Mouse (Mus musculus): Measurements from ENCODE around the gene Fam219a. TPM values are rescaled to one million over a fixed set of nuclear protein-coding genes. Genes with fewer than 3 reads are reported as not detected.

Gene Fam219a
- 2.9 TPM in 2 replicates for total RNA-seq (2012; rRNA removed)

DNA sequence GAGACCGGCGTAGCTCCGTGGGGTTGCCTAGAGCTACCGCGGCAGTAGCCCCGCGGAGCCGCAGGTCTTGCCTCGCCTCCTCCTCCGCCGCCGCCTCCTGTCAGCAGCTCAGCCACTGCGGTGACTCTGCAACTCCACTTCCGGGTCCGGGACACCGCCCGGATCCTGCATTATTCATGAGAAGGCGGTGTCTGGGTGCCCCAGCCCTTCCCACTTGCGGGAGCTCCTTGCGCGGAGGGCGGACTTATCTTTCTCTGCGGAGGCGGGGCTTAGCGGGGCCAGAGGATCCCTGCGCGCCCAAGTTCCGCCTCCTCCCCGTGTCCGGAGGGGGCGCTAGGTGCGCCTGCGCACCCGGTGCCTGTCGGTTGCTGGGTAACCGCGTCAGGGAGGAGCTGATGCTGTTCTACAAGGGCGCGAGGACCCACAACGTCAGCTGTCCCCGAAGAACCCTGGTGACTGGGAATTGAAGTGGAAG, at the start of gene Fam219a, which contains the start of gene Dnaic1:
Fam219a (minus strand) TSS at position 128 of the 475 bp plus-strand sequence.
Dnaic1 (plus strand) TSS at position 365 of the 475 bp plus-strand sequence.
- Histone ChIP-seq H3K36me3 (ENCODE audit: control insufficient read depth, insufficient read depth, low read length, poor library complexity, severe bottlenecking) (no peaks in the 10 kb centered on the region), H3K27ac (ENCODE audit: insufficient read depth, low read depth, low read length, poor library complexity, severe bottlenecking) (no peak within 1 kb of the TSS), H3K9ac (ENCODE audit: insufficient read depth, low read depth, low read length, poor library complexity, severe bottlenecking) (peak within 1 kb of the TSS; percentile 73), H3K4me1 (ENCODE audit: control insufficient read depth in 2 of 2, insufficient read depth in 2 of 2, low read length in 2 of 2, poor library complexity in 1 of 2) (peaks cover 0 to 5% of the 10 kb centered on the region in 2 experiments; a peak in 1 of 4 replicates), H3K4me3 (ENCODE audit: insufficient read depth in 1 of 2, low read depth in 1 of 2, low read length in 2 of 2, poor library complexity in 1 of 2, severe bottlenecking in 1 of 2) (peak within 1 kb of the TSS; percentile 81 to 84), H3K9me3 (ENCODE audit: control insufficient read depth, insufficient read depth, low read depth, low read length) (no peaks in the 10 kb centered on the region)
- TF ChIP-seq HCFC1 (IDR thresholded peaks at IDR 0.05; ENCODE audit: borderline replicate concordance, insufficient read depth, low read length) = peak; percentile 23; the same call in 1 of the 2 replicates
- TF ChIP-seq MAFK (IDR thresholded peaks at IDR 0.05; ENCODE audit: insufficient read depth, low read depth, low read length) = peak; percentile 79
- TF ChIP-seq ZC3H11A (IDR thresholded peaks at IDR 0.05; ENCODE audit: borderline replicate concordance, low read depth, low read length) = no peak
- no peak for TF ChIP-seq CHD2 (IDR thresholded peaks at IDR 0.05; ENCODE audit: low read depth, low read length)
- peak; percentile 15; the same call in 1 of the 2 replicates for TF ChIP-seq ZNF384 (IDR thresholded peaks at IDR 0.05; ENCODE audit: low read depth, low read length)
- DNase-seq (ENCODE audit: low read depth, low spot score) = peak; percentile 99
- in situ Hi-C loops (cut with MboI; ENCODE audit: low sequenced_read_pairs in 2 of 2, unreplicated experiment in 2 of 2) = loop anchor here in 1 of 2 experiments (25.0 kb wide), 1 partner anchor 143 kb away; the partner anchor contains the start of genes Dctn3 and Rpp25l

DNA sequence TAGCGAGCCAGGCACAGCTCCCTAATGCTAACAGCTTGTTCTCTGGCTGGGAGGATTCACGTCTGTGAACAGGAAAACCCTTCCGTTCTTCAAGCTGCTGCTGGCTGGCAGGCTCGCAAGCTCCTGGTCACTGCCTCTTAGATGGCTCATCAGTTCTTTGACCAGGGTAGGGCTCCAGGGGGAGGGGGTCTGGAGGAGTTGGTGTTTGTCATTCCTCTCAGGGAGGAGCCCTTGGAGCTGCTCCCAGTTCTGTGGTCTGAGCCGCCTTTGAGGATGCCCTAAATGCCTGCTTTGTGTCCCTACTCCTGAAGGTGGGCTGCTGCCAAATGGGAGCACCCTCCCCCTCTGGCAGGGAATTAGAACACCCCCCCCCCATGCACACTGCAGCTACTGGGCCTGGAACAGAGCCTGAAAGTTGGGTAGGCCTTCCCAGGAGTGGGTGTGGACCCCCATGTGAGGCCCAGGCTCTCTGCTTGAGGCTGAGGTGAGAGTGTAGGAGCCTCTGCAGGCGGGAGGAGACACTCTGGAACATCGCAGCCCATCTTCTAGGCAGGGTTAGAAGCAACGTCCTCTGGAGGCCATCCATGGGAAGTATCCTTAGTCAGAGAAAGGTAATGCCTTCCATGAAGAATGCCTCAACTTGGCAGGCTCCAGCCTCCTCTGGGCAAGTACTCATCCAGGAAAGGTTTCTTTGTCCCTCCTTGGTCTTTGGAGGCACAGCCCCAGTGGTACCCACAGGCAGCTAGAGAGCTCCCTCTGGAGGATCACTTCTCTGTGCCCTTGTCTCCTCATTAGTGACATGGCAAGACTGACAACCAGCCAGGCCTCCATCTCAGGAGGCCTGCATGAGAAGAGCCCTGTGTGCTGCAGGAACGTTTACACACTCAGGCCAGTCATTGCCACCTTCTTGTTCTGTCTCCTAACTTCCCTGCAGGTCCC, 46.6 kb upstream of the Fam219a start:
- DNase-seq (ENCODE audit: low read depth, low spot score) = no peak
- no peak overlapping the region for H3K4me3 ChIP-seq (ENCODE audit: insufficient read depth in 1 of 2, low read depth in 1 of 2, low read length in 2 of 2, poor library complexity in 1 of 2, severe bottlenecking in 1 of 2)
- H3K4me1 ChIP-seq (ENCODE audit: control insufficient read depth in 2 of 2, insufficient read depth in 2 of 2, low read length in 2 of 2, poor library complexity in 1 of 2) = no peaks in the 10 kb centered on the region
- no peak for TF ChIP-seq ZNF384 (IDR thresholded peaks at IDR 0.05; ENCODE audit: low read depth, low read length)
- TF ChIP-seq MAFK (IDR thresholded peaks at IDR 0.05; ENCODE audit: insufficient read depth, low read depth, low read length) = no peak
- TF ChIP-seq CHD2 (IDR thresholded peaks at IDR 0.05; ENCODE audit: low read depth, low read length) = no peak
- no peak for TF ChIP-seq HCFC1 (IDR thresholded peaks at IDR 0.05; ENCODE audit: borderline replicate concordance, insufficient read depth, low read length)
- TF ChIP-seq ZC3H11A (IDR thresholded peaks at IDR 0.05; ENCODE audit: borderline replicate concordance, low read depth, low read length) = no peak
- H3K36me3 ChIP-seq (ENCODE audit: control insufficient read depth, insufficient read depth, low read length, poor library complexity, severe bottlenecking) = no peaks in the 10 kb centered on the region
- in situ Hi-C loops (cut with MboI; ENCODE audit: low sequenced_read_pairs in 2 of 2, unreplicated experiment in 2 of 2) = no loop called here
- H3K9ac ChIP-seq (ENCODE audit: insufficient read depth, low read depth, low read length, poor library complexity, severe bottlenecking) = no peak overlapping the region
- H3K27ac ChIP-seq (ENCODE audit: insufficient read depth, low read depth, low read length, poor library complexity, severe bottlenecking) = no peak overlapping the region
- H3K9me3 ChIP-seq (ENCODE audit: control insufficient read depth, insufficient read depth, low read depth, low read length) = no peaks in the 10 kb centered on the region

DNA sequence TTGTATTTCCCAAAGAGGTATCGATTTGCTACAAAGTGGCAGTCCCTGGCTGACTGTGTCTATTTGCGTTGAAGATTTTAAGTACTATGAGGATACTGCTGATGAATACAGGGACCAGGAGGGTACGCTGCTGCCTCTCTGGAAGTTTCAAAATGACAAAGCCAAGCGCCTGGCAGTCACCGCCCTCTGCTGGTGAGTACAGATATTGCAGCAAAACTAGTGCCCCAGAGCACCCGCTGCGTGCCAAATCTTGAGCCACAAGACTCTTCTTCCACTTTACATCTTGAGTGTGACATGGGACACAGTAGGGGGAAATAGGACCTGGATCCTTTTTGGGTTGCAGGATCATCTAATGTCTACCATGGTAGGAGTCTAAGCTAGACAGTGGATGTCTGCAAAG, 44.8 kb upstream of the Fam219a start:
- Histone ChIP-seq H3K4me3 (ENCODE audit: insufficient read depth in 1 of 2, low read depth in 1 of 2, low read length in 2 of 2, poor library complexity in 1 of 2, severe bottlenecking in 1 of 2) (no peak overlapping the region), H3K4me1 (ENCODE audit: control insufficient read depth in 2 of 2, insufficient read depth in 2 of 2, low read length in 2 of 2, poor library complexity in 1 of 2) (no peaks in the 10 kb centered on the region), H3K36me3 (ENCODE audit: control insufficient read depth, insufficient read depth, low read length, poor library complexity, severe bottlenecking) (no peaks in the 10 kb centered on the region), H3K9me3 (ENCODE audit: control insufficient read depth, insufficient read depth, low read depth, low read length) (no peaks in the 10 kb centered on the region), H3K9ac (ENCODE audit: insufficient read depth, low read depth, low read length, poor library complexity, severe bottlenecking) (no peak overlapping the region), H3K27ac (ENCODE audit: insufficient read depth, low read depth, low read length, poor library complexity, severe bottlenecking) (no peak overlapping the region)
- peak; percentile 51 for DNase-seq (ENCODE audit: low read depth, low spot score)
- in situ Hi-C loops (cut with MboI; ENCODE audit: low sequenced_read_pairs in 2 of 2, unreplicated experiment in 2 of 2) = no loop called here
- TF ChIP-seq HCFC1 (IDR thresholded peaks at IDR 0.05; ENCODE audit: borderline replicate concordance, insufficient read depth, low read length) (no peak), MAFK (IDR thresholded peaks at IDR 0.05; ENCODE audit: insufficient read depth, low read depth, low read length) (no peak), ZNF384 (IDR thresholded peaks at IDR 0.05; ENCODE audit: low read depth, low read length) (no peak), CHD2 (IDR thresholded peaks at IDR 0.05; ENCODE audit: low read depth, low read length) (no peak), ZC3H11A (IDR thresholded peaks at IDR 0.05; ENCODE audit: borderline replicate concordance, low read depth, low read length) (no peak)

DNA sequence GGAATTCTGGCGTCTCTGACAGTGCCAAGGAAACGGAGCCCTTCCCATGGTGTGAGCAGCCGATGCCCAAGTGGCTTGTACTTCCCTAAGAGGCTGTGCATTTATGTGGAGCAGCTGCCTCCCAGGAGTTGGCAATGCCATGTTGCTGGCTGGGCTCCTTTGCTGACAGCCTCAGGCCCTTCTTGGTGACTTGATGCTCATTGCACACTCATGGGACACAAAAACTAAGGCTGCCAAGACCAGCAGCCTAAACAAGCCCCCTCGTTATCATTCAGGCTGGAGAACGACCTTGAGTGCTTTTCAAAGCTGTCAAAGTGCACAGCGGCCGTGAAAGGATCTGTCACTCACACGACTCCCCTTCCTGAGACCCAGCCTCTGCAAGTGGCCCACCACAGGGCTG, 42.8 kb upstream of the Fam219a start:
- Histone ChIP-seq H3K9ac (ENCODE audit: insufficient read depth, low read depth, low read length, poor library complexity, severe bottlenecking) (no peak overlapping the region), H3K27ac (ENCODE audit: insufficient read depth, low read depth, low read length, poor library complexity, severe bottlenecking) (no peak overlapping the region), H3K36me3 (ENCODE audit: control insufficient read depth, insufficient read depth, low read length, poor library complexity, severe bottlenecking) (no peaks in the 10 kb centered on the region), H3K4me1 (ENCODE audit: control insufficient read depth in 2 of 2, insufficient read depth in 2 of 2, low read length in 2 of 2, poor library complexity in 1 of 2) (no peaks in the 10 kb centered on the region), H3K9me3 (ENCODE audit: control insufficient read depth, insufficient read depth, low read depth, low read length) (no peaks in the 10 kb centered on the region), H3K4me3 (ENCODE audit: insufficient read depth in 1 of 2, low read depth in 1 of 2, low read length in 2 of 2, poor library complexity in 1 of 2, severe bottlenecking in 1 of 2) (no peak overlapping the region)
- TF ChIP-seq CHD2 (IDR thresholded peaks at IDR 0.05; ENCODE audit: low read depth, low read length) = no peak
- TF ChIP-seq HCFC1 (IDR thresholded peaks at IDR 0.05; ENCODE audit: borderline replicate concordance, insufficient read depth, low read length) = no peak
- no peak for TF ChIP-seq ZC3H11A (IDR thresholded peaks at IDR 0.05; ENCODE audit: borderline replicate concordance, low read depth, low read length)
- no peak for TF ChIP-seq ZNF384 (IDR thresholded peaks at IDR 0.05; ENCODE audit: low read depth, low read length)
- no peak for TF ChIP-seq MAFK (IDR thresholded peaks at IDR 0.05; ENCODE audit: insufficient read depth, low read depth, low read length)
- in situ Hi-C loops (cut with MboI; ENCODE audit: low sequenced_read_pairs in 2 of 2, unreplicated experiment in 2 of 2) = no loop called here
- DNase-seq (ENCODE audit: low read depth, low spot score) = no peak

All from ES-E14 (cell line).